Mouse (Mus musculus) mature B cell (primary cell): ENCODE measurements around the gene Nhlh1.

Experiments used
- in situ Hi-C: fragments of 300-500 bp; cut with MboI; formaldehyde crosslinking; loops from 2 replicates; pipeline ENCODE4 v1.14.3; 2019

Gene Nhlh1

GRCm38 (mm10) chr1:172057491-172057921 lies at the start of gene Nhlh1:
Gene Nhlh1 (minus strand): TSS chr1:172057573.
- in situ Hi-C loops, result no loop called here

- in situ Hi-C loops, result no loop called here
These were observed 47.7 kb upstream of the Nhlh1 start for GRCm38 (mm10) chr1:172105101-172105500.

- in situ Hi-C loops, result no loop called here
These were observed 46.2 kb upstream of the Nhlh1 start for GRCm38 (mm10) chr1:172103619-172104018.

GRCm38 (mm10) chr1:172099325-172100033 lies 42.1 kb upstream of the Nhlh1 start:
- in situ Hi-C loops, result loop anchor here (25.0 kb wide), 1 partner anchor 1212 kb away; the partner anchor contains the start of genes Dusp12 and Gm26620

- in situ Hi-C loops, result loop anchor here (25.0 kb wide), 1 partner anchor 1208 kb away; the partner anchor contains the start of genes Dusp12 and Gm26620
These were observed 37.8 kb upstream of the Nhlh1 start for GRCm38 (mm10) chr1:172095202-172095601.

- in situ Hi-C loops, result loop anchor here (25.0 kb wide), 1 partner anchor 1207 kb away; the partner anchor contains the start of genes Dusp12 and Gm26620
These were observed 36.9 kb upstream of the Nhlh1 start for GRCm38 (mm10) chr1:172094295-172094694.

GRCm38 (mm10) chr1:172093522-172093921 lies 36.1 kb upstream of the Nhlh1 start:
- in situ Hi-C loops, result loop anchor here (25.0 kb wide), 1 partner anchor 1206 kb away; the partner anchor contains the start of genes Dusp12 and Gm26620

GRCm38 (mm10) chr1:172082899-172083445 lies 25.6 kb upstream of the Nhlh1 start:
- in situ Hi-C loops, result loop anchor here (25.0 kb wide), 1 partner anchor 1196 kb away; the partner anchor contains the start of genes Dusp12 and Gm26620

GRCm38 (mm10) chr1:172082101-172082898 lies 24.9 kb upstream of the Nhlh1 start, which contains the start of the genes Copa and Ncstn:
Gene Copa (plus strand): TSS chr1:172082529.
Gene Ncstn (minus strand): TSS chr1:172082795.
- in situ Hi-C loops, result loop anchor here (25.0 kb wide), 1 partner anchor 1195 kb away; the partner anchor contains the start of genes Dusp12 and Gm26620

- in situ Hi-C loops, result loop anchor here (25.0 kb wide), 1 partner anchor 1191 kb away; the partner anchor contains the start of genes Dusp12 and Gm26620
These were observed 20.6 kb upstream of the Nhlh1 start for GRCm38 (mm10) chr1:172077981-172078380.

- in situ Hi-C loops, result no loop called here
These were observed 15.2 kb upstream of the Nhlh1 start for GRCm38 (mm10) chr1:172072604-172073003.

- in situ Hi-C loops, result no loop called here
These were observed 14.2 kb upstream of the Nhlh1 start for GRCm38 (mm10) chr1:172071556-172071955.

- in situ Hi-C loops, result no loop called here
These were observed 12.9 kb upstream of the Nhlh1 start for GRCm38 (mm10) chr1:172070227-172070626.

- in situ Hi-C loops, result no loop called here
These were observed 7.3 kb upstream of the Nhlh1 start for GRCm38 (mm10) chr1:172064613-172065141.

GRCm38 (mm10) chr1:172063291-172064023 lies 6.1 kb upstream of the Nhlh1 start:
- in situ Hi-C loops, result no loop called here

- in situ Hi-C loops, result no loop called here
These were observed 4.7 kb upstream of the Nhlh1 start for GRCm38 (mm10) chr1:172062101-172062500.

- in situ Hi-C loops, result no loop called here
These were observed 3.8 kb upstream of the Nhlh1 start for GRCm38 (mm10) chr1:172061217-172061616.

- in situ Hi-C loops, result no loop called here
These were observed 3.3 kb upstream of the Nhlh1 start for GRCm38 (mm10) chr1:172060659-172061058.

- in situ Hi-C loops, result no loop called here
These were observed 1.5 kb upstream of the Nhlh1 start for GRCm38 (mm10) chr1:172058874-172059273.

- in situ Hi-C loops, result no loop called here
These were observed 948 bp upstream of the Nhlh1 start for GRCm38 (mm10) chr1:172058321-172058720.

- in situ Hi-C loops, result no loop called here
These were observed 1.1 kb downstream of the Nhlh1 start for GRCm38 (mm10) chr1:172056251-172056650.
